Mouse (Mus musculus) megakaryocyte, embryonic 14.5 days (primary cell): Measurements from ENCODE around the gene Abcb1b.

Experiments used
- FLI1 ChIP-seq: IDR thresholded peaks from 2 replicates; pipeline ENCODE4 v1.6.1; 2012; ENCODE audit warnings: low read length, inconsistent platforms, mixed read lengths
- GATA1 ChIP-seq: IDR thresholded peaks from 3 replicates; pipeline ENCODE4 v1.6.1; 2012; ENCODE audit warnings: mixed read lengths, low read length, inconsistent platforms, borderline replicate concordance

DNA sequence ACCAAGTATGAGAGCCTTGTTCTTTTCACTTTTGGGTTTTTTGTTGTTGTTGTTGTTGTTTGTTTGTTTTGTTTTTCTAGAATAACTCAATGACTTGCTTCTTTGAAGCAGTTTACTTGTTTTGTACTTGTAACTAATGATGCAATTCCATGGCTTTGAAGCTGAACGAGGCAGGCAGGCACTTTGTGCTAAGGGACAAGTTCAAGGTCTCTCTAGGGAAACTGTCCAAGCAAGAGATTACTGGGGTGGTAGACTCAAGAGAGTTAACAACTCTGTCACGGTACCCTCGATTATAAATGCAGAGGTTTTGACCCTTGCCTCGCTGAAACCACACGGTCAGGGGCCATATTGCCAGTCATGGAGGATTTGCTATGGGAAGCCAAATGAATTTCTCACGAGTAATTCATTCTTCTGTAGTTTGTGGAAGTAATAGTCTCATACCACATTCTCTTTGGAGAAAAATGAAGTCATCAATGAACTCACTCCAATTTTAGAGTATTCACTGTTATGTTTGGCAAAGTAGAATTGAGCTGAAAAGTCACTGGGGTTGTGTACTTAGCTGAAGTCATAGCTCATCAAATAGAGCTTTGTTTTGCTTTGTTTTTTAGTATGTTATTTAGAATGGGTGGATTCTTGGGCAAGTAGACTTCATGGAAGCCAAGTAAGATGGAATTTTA is 104.3 kb downstream of the Abcb1b start:
- no peak for TF ChIP-seq GATA1
- no peak for TF ChIP-seq FLI1
